Mouse (Mus musculus) retina, postnatal 1 day (tissue): ENCODE data around the gene Sstr3.

ENCODE experiments used
- DNase-seq: peaks from one replicate; pipeline ENCODE4 v3.0.0-alpha.2; 2012

Sstr3 gene

DNA sequence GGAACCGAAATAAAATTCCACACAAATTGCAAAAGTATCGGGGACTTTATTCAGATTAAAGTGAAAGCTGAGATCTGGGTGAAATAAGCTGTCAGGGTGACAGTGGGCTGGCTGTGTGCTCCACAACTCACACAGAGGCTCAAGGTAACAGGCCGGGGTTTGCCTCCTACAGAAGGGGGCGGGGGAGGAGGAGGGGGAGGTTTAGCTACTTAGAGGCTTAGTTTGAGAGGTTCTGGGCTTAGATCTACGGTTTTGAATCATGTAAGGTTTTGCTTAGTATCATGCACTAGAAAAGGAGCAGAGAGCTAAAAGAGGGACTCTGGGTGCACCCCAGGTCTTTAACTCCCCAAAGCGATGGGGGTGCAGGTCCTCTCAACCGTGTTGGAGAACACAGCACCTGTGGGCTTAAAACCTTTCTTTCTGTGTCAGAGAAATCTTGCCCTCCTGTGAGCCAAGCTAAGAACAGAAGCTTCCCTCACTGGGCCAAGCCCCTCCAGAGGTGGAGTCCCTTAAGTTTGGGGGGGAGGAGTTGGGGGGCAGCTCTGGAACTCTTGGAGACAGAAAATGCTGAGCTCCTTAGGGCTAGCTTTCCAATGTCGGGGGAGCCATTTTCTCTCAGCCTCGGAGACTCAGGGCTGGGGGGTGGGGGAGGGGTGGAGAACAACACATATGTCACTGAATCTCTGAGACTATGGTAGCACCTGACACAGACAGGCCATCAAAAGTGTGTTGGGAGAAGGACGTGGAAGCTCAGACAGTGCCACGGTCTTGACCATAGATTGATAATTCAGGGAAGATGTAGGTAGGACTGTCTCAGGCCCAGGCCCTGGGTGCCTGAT is 14.9 kb upstream of the Sstr3 start:
- DNase-seq, result no peak

DNA sequence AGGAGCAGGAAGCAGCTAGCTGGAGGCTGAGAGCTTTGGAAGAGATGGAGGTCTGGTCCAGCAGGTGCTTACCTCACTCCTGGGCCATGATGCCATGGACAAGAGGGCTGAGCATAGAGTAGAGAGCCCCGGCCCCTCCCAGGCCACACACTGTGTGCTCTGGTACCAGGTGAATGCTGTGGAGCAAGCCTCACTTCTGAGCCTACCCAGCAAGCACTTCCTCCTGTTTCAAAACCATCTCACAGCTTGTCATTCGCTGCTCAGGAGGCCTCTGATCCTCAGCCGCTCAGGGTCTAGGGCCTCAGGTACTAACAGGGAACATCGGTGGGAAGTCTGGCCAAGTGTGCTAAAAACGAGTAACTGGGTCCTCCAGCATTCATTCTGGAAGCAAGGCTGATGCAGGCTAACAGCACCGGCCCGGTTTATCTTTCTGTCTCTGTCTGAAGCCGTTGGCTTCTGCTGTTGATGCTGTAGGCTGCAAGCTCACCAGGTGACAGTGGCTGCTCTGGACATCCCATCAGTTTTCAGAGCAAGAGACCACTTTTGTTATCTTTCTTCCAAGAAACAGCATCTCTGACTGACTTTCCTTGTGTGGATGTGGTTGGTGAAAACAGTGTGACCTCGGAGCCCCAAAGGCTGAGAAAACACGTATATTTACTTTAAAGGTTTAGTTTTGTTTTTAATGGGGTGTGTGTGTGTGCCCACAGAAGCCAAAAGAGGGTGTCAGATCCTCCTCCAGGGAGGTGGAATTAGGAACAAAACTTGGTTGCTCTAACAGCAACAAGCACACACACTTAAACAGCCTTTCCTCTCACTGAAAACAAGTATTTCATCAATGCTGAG is 13.4 kb upstream of the Sstr3 start:
- DNase-seq, result no peak

DNA sequence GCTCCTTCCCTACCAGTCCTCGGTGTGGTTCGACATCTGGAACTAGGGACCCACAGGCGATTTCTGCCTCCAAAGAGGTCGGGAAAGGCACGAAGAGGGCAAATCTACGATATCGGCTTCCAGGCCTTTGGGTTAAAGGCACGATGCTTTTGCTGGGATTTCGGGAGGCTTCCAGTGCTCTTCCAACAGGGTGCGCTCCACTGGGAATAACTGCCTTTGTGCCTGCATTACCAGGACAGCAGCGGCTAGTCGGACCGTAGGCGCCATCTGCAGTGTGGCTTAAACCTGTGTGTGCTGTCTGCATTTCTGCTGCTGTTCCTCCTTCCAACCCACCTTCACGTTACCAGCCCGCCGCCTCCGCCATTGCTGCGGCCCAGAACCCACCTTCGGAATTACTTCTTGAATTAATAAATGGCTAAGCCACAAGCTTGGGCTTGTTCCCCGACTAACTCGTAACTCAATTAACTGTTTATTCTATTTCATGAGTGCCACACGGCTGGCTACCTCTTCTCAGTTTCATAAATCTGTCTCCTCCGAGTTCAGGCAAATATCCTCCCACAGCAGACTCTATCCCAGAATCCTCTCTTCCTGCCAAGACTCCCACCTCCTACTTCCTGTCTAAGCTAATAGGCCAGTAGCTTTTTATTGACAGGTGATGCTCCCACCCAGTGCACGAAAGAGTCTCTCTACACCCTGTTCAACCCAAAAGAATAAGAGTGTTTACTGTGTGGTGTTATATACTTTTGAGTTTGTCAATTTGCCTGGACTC is 10.2 kb upstream of the Sstr3 start:
- DNase-seq, result no peak

DNA sequence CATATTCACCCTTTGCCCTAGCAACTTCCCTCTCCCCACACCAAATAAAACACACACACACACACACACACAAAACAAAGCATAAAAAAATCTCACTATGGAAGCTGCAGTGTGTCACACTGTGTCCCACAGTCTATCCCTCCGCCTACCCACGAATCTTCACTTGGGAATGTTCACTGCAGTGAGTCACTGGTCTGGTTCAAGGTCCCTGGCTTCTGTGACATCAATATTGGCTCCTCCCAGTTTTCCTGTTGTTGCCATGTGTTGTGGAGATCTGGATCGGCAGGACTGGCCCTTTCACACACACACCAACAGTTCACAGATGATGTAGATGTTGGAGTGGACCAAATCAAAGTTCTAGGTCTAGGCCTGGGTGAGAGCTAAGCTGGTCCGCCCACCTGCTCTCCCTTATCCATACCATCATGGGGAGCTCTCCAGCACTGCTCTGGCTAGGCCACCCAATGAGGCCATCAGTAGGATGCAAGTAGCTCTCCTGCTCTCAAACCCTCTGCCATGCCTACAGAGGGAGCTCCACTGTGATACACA is 4.8 kb upstream of the Sstr3 start:
- no peak for DNase-seq

DNA sequence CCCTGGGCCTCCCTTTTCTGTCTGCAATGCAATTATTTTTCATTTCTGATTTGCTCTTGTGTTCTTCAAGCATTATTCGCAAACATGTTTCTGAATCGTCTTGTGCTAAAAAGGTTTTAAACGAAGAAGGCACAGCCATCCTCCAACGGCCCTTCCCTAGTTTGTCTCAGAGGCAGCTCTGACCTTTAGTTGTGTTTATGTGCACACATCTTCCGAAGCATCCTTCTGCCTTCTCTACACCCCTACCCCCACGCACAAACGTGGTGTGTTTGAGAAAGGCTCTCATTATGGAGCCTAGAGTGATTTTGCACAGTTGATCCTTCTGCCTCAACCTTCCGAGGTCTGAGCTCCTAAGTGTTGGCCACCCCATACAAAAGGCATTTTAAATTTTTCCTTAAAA is 4.2 kb upstream of the Sstr3 start:
- DNase-seq, result no peak

DNA sequence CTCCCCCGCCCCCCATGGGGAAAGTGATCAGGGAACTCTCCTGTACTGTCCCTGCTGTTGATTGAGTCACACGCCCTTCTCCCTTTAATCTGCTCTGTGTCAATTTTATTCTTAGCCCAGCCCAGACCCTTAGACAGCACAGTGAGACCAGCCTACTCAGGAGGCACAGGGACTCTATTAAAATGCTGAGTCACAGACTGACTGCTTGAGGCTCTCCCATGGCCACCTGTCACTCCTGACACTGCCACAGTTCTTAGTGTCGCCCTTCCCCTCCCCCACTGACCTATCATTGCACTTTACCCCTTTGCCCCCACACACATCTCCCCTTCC is 3.8 kb upstream of the Sstr3 start:
- DNase-seq, result peak; percentile 39

DNA sequence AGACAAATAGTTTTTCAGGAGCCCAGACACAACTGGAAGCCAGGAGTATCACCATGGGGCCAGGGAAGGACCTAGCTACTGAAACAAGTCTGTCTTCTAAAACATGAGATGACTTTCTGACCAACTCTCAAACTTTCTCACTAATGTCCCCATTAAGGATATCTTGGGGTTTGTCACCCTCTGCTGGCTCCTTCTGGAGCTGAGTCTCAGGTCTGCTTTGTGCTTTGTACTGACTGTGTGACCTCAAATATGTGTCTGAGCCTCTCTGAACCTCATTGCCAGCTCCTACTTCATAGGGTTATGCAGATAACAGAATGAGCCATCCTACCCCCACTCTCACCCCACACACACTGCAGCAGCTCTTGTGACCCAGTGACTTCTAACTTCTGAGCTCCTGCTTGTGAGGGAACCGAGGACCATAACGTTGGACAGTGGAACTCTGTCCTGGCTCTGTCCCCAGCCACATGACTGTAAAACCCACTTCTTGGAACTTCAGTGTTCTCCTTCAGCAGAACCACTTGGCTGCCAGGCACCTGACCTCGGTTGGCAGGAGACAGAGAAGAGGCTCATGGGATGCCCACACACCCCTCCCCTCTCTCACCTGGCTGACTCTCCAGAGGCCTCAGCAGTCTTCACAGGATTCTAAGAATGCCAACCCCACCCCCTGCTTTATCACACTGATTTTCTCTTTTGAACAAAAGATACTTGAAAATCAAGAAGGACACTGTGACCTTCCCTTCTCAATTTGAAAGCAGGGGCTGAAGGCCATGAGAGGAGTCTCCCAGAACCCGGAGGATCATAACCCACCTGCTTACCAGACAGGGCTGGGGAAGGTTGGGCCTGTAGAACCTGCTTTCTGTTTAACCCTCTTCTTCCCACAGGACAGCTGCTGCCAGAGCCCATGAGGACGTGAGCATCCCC is 3.2 kb upstream of the Sstr3 start:
- DNase-seq, result no peak

DNA sequence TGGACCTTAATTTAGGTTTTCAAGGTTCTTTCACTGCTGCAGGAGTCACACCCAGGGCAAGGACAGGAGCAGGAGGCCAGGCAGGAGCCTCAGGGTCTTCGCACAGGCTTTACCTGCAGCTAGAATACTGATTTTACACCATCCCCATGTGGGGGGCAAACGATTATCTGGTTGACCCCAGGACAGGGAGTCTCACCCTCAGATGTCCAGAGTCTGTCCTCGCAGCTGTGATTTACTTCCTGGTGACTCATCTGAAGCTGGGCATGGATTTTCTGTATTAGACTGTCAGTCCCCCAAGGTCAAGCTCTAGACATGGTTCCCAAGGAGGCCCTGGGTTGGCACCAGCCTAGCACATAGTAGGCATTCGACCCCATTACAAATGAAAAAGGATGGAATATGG is 1.6 kb upstream of the Sstr3 start:
- DNase-seq, result no peak

DNA sequence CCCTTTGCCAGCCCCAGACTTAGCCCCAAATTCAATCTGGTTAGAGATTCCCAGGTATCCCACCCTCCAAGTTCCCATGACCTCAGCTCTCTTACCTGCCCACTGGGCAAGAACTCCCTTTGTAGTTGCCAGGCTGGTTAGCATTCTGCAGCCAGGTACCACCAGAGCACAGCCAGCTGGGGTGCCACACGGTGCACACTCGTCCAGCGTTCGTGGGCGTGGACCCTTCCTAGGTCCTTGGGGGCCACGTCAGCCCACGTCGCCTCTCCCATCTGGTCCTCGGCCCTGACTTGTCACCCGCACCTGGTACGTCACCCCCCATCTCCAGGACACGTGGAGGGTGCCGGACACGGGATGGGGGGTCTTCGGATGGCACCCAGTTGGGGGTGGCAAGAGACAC is 444 bp downstream of the Sstr3 start:
- no peak for DNase-seq

DNA sequence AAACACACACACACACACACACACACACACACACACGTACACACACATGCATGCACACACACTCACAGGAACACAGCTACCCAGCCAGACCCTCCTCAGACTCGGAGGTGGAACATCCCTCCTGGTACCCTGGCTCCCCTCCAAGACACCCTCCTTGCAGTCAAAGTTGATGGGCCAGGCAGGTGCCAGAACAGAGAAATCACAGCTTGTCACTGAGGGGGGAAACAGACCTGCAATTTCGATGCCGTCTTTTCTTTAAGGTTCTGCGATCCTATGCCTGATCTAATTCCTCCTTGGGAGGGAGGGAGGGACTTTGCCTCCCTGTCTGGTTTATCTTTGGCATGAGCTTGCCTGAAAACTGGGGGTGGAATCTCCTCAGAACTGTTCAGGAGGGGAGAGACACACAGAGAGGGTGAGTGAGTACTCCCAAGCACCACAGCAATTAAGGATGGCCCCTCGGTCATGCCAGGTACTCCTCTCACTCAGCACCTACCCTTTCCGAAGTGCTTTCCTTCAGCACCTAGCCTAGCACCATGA is 1.6 kb downstream of the Sstr3 start:
- DNase-seq, result no peak

DNA sequence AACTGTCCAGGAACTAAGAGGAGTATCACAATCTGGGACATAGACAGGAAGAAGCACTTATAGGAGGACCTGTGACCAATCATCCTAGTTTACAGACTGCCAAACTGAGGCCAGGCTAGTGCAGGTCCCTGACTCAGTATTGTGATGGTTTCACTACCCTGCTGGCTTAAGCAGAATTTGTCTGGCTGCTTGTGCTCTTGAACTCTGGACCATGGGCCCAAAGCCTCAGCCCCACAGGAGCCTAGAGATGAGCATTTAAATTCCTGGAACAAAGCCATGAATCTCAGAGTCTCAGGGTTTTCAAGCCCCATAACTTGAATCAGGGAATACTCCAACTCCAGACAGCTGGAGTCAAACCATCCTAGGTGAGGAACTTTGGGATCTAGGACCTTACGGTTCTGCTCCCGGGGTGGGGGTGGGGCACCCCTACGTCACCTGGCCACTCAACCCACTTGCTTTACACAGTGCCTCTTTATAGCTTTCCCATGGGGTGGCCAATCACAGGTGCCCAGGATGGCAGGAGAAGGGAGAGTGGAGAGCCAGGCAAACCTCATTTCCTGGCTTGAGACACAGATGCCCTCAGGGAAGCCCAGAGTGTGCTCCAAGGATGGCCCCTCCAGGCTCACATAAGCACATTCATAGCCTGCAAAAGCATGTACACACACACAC is 2.3 kb downstream of the Sstr3 start:
- no peak for DNase-seq

DNA sequence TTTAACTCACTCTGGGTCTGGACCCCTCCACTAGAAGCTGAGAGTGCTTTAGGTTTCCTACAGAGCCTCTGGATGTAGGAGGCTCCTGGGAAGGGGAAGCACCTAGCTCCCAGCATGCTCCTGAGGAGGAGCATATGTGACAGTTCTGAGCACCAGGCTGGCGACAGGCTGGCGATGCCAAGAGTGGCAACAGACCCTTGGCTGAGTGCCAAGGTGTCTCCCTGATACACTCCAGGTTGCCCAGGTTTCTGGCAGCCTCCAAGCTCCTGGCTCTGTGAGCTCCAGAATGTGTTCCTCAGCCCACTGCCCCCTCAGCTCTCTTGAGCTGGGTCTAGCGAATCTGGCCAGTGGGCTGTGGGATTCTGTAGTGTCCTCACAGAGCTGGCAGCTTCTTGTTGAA is 2.9 kb downstream of the Sstr3 start:
- peak; percentile 51 for DNase-seq

DNA sequence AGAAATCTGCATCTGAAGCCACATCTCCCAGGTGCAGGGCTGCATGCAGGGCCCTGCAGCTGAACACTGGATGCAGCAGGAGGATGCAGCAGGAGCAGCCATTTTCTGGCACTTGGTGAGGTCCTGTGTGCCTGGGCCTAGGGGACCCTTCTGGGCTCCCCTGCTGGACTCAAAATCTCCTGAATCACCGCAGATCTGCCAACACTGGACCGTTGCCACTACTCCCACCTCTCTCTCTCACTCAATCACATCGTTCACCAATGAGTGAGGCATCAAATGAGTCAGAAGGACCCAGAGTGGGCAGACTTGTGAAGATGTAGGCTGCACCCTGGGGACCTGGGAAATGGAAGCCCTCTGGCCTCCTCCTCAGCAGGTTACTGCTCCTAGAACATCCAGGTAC is 3.4 kb downstream of the Sstr3 start:
- DNase-seq, result no peak

DNA sequence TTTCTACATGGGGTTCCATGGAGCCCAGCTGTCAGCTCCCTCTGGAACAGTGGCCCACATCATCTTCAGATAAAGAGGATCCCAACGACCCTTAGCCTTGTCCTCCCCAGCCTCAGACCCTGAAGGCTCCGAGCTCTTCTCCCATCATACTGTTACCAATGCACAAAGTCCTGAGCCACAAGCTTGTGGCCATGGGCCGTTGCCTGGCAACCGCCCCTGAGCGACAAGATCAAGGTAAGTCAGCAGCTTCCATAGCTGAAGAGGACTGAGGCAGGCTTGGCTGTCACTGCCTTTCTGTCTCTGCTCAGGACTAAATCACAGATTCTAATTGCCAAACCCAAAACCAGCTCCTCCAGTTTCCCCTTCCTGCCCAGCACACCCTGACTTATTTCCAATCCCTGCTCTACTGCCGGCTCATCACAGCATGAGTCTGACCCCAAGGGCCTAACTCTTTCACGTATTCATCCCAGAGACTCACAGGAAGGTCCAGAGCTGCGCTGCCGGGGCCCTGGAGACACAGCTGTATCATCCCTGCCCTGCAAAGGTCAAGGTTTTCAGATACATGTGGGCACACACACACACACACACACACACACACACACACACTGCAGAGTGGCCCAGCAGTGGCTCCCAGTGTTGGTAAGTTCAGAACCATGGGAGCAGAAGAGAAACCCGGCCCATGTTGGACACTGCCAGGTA is 8.6 kb downstream of the Sstr3 start:
- DNase-seq, result no peak

DNA sequence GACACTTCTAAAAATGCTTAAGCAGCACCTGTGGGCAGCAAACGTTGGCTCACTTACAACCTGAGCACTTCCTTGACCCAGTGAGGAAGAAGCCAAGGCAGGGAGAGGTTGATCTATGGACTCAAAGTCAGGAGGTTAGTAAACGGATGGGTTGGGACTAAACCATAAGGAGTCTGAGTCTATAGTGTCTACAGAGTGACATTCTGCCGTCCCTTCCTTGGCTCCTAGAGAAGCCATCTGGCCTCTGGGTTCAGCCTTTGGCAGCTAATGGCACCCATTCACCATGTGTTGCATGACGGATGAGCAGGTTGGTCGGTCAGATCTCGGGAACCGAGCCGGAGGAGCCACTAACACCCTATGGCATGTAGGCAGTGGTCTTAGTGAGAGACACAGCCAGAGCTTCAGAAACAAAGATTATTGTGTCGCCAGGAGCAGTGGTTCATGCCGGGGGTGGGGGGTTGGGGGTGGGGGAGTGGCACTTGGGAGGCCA is 11.1 kb downstream of the Sstr3 start:
- DNase-seq, result no peak

DNA sequence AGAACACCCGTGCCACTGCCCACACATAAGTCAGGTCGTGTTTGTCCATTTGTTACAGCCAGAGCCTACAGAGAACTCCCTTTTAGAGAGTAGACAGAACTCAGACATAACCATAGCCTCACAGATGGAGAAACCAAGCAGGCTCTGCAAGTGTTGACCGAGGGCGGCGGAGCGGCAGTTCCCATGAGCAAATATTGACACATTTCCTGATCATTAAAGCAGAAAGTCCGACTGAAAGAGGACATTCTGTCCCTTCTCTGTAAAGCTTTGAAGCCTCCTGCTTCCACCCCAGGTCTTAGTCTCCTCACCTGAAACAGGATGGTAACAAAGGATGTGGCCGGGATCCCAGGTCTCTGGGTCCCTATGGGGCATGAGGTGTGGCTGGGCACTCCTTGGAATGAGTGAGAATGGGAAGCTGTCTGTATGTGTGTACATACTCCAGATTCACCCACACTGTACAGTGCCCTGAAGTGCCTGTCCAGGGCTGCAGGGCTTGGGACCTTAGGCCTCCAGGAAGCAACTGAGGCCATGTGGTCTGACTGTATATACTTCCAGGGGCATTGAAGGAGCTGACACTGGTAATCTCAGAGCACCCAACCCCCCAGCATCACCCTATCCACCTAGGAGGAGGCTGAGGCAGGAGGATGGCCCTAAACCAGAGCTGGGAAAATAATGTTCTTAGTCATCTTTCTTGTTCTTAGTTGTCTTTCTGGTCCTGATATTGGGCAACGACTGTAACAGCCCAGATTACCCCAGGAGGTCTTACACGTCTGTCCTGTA is 11.7 kb downstream of the Sstr3 start:
- no peak for DNase-seq

DNA sequence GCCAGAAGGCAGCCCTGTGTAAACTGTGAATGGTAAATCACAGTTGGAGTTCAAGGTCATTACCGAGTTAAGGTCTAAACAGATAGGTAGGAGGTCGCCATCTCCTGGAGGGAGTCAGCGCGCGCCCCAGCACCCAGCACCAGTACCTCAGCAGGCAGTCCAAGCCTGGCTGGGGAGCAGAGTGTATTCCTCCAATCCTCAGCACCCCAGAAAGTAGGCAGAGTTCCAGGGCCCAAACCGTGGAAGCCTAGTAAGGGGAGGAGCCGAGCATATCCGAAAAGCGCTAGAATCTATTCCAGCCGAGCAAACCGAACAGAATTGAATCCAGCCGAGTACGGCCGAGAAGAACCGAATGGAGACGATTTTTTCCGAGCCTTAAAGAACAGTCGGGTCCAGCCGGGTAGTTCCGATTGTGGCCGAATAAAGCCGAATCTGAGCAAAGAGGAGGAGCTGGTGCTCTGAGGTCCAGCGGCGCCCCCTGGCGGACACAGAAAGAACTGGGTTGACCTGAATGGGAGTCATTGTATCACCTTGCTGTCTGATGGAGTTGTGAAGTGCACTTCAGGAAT is 12.5 kb downstream of the Sstr3 start:
- peak; percentile 97 for DNase-seq

DNA sequence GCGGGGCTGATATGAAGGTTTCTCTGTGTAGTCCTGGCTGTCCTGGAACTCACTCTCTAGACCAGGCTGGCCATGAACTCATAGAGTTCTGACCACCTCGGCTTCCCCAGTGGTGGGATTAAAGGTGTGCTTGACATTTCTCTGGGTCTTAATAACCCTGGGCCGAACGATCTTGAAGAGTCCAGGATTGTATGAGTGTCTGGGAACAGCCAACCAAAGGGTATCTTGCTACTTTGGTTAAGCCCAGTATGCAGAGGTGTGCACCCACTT is 13.1 kb downstream of the Sstr3 start:
- DNase-seq, result no peak

DNA sequence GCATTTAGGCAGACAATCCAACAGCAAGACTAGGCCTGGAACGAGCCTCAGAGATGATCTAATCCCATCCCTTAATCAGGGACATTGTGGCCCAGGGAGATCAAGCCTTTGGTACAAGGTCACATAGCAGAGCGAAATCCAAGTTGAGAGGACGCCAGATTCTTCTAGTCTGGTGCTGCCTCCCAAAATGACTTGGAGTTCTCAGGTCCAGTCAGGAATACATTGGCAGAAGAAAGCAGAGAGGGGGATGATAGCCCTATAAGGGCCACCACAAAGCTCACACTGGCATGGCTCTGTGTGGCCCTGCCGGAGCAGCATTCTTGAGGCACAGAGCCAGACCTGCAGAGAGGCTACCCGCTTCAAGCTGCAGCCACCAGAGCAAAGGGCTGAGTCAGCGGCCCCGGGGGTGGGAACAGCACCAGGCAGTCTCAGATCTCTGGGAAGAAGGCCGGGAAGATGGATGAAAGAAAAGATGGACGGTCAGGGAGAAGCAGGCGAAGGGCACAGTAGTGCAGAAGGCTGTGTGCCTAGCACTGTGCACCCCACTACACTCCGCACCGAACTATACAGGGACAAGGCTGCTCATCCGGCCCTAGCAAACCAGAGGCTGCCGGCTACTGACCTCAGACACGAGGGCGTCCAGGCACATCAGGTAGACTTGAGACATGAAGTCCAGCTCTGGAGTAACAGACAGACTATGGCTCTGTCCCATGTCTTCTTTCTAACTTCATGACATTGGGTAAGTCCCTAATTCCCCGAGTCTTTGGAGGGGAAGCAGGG is 13.6 kb downstream of the Sstr3 start, which contains the start of gene C1qtnf6:
TSS of gene C1qtnf6 (minus strand) at position 746 of the 780 bp plus-strand sequence.
- DNase-seq, result no peak
